Mouse (Mus musculus): ENCODE data around the gene Zfp808.
"Not testable (repeated sequence)": the region's sequence is repeated elsewhere in the genome, so short reads cannot be mapped to it uniquely, and the experiment has no call there.

DNA sequence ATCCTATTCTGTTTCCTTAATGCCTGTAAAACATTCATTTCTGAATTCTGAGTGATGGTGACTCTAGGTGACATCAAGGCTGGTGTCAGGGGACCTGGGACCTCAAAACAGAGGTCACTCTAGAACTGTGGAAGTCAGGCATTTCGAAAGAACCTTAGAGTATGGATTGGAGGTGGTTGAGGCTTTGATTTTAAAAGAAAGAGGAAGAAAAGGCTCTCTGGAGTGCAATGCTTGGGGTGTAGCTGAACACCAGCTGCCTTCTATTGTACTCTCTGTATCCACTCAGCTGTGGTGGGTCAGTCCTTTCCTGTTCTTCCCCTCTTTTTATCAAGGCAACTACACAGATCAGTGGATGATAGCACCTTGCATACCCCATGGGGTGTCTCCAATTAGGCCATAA lies 8.1 kb upstream of the Zfp808 start:
- TF ChIP-seq EP300 (optimal IDR thresholded peaks at IDR 0.05); CTCF (IDR thresholded peaks at IDR 0.05; ENCODE audit: low read depth): not testable (repeated sequence)

Measured in stomach, postnatal 0 days (tissue).